Mouse (Mus musculus) midbrain, embryonic 16.5 days (tissue): Measurements from ENCODE around the gene Dgke. TPM values are rescaled to one million over a fixed set of nuclear protein-coding genes. Genes with fewer than 3 reads are reported as not detected.
A peak's percentile ranks its signal among the peaks of the same experiment; 100 is the strongest.
"Not testable (repeated sequence)": the region's sequence is repeated elsewhere in the genome, so short reads cannot be mapped to it uniquely, and the experiment has no call there.

Experiments
- ATAC-seq: fragments of 200-750 bp; cut with Nextera tagmentation; 2 replicates; pipeline ENCODE4 v1.8.0; 2017; ENCODE audit warnings: moderate TSS enrichment
- H3K27ac ChIP-seq: fragments of 300-500 bp; sonication (generic); 2 replicates; pipeline ENCODE4 v1.5.1; 2014; ENCODE audit warnings: mild to moderate bottlenecking, low read length, mixed read lengths
- H3K27me3 ChIP-seq: fragments of 300-500 bp; sonication (generic); 2 replicates; pipeline ENCODE4 v1.6.1; 2014; ENCODE audit warnings: low read depth, low read length, mixed read lengths; ENCODE audit not compliant: control insufficient read depth, insufficient read depth
- H3K36me3 ChIP-seq: fragments of 300-500 bp; sonication (generic); 2 replicates; pipeline ENCODE4 v1.6.1; 2014; ENCODE audit warnings: mild to moderate bottlenecking, low read length, moderate library complexity, mixed read lengths; ENCODE audit not compliant: control insufficient read depth, insufficient read depth
- H3K4me1 ChIP-seq: fragments of 300-500 bp; sonication (generic); 2 replicates; pipeline ENCODE4 v1.6.1; 2014; ENCODE audit warnings: mild to moderate bottlenecking, low read length, mixed read lengths; ENCODE audit not compliant: control insufficient read depth, insufficient read depth
- H3K4me2 ChIP-seq: fragments of 300-500 bp; sonication (generic); 2 replicates; pipeline ENCODE4 v1.6.1; 2014; ENCODE audit warnings: mild to moderate bottlenecking, low read length, mixed read lengths
- H3K4me3 ChIP-seq: fragments of 300-500 bp; sonication (generic); 2 replicates; pipeline ENCODE4 v1.5.1; 2014; ENCODE audit warnings: low read depth, mild to moderate bottlenecking, low read length, moderate library complexity, mixed read lengths
- H3K9ac ChIP-seq: fragments of 300-500 bp; sonication (generic); 2 replicates; pipeline ENCODE4 v1.6.1; 2014; ENCODE audit warnings: low read depth, low read length, mixed read lengths
- H3K9me3 ChIP-seq: fragments of 300-500 bp; sonication (generic); replicated peaks from 2 replicates; pipeline ENCODE4 v1.6.1; 2014; ENCODE audit warnings: mild to moderate bottlenecking, low read length, mixed read lengths; ENCODE audit not compliant: control insufficient read depth, poor library complexity, severe bottlenecking
- WGBS: fragments of 180-500 bp; shearing (Covaris S2); extraction: QIAGEN DNeasy Blood & Tissue Kit; methylation state at CpG from one replicate; pipeline ENCODE4 v1.1.7; 2014; 5-methylcytosine and 5-hydroxymethylcytosine counted together
- polyA plus RNA-seq: library from polyadenylated mRNA; unstranded; fragments of >200 nt; fragmentation: Nextera tagmentation; extraction: Ambion mirVana; gene quantifications from 2 replicates; pipeline ENCODE4 v1.2.1, GENCODE M21; 2015

Dgke gene
- polyA plus RNA-seq, 1 experiment from 2014 or later, result 18.2 TPM

- H3K36me3 ChIP-seq, result peaks cover 15% of the 10 kb centered on the region
- 76% methylated on average over 11 of the region's 11 CpGs for WGBS
- peak overlapping the region; percentile 97 for H3K4me2 ChIP-seq
- no peak overlapping the region for H3K27ac ChIP-seq
- peak overlapping the region; percentile 96 for H3K9ac ChIP-seq
- no peaks in the 10 kb centered on the region for H3K27me3 ChIP-seq
- H3K9me3 ChIP-seq, result no peaks in the 10 kb centered on the region
- peaks cover 34% of the 10 kb centered on the region for H3K4me1 ChIP-seq
- no peak for ATAC-seq
- peak overlapping the region; percentile 93 for H3K4me3 ChIP-seq
These were observed 8.0 kb downstream of the Dgke start for GRCm38 (mm10) chr11:89058515-89059270.

GRCm38 (mm10) chr11:89055931-89056690, 10.5 kb downstream of the Dgke start:
- 74% methylated on average over 13 of the region's 13 CpGs for WGBS
- Histone ChIP-seq H3K36me3 (peaks cover 18% of the 10 kb centered on the region), H3K4me1 (peaks cover 34% of the 10 kb centered on the region), H3K9ac (no peak overlapping the region), H3K4me2 (no peak overlapping the region), H3K4me3 (no peak overlapping the region), H3K9me3 (no peaks in the 10 kb centered on the region), H3K27me3 (no peaks in the 10 kb centered on the region), H3K27ac (no peak overlapping the region)
- no peak for ATAC-seq

- H3K4me2 ChIP-seq, result no peak overlapping the region
These were observed 14.9 kb downstream of the Dgke start for GRCm38 (mm10) chr11:89051767-89052166.

GRCm38 (mm10) chr11:89046021-89046420, 20.6 kb downstream of the Dgke start:
- Histone ChIP-seq H3K36me3 (peaks cover 51% of the 10 kb centered on the region), H3K4me2 (no peak overlapping the region), H3K9ac (no peak overlapping the region), H3K4me3 (no peak overlapping the region), H3K27me3 (no peaks in the 10 kb centered on the region), H3K27ac (no peak overlapping the region), H3K4me1 (no peaks in the 10 kb centered on the region), H3K9me3 (0 out of 2 replicates have a peak, but pooled peaks cover 6% of the 10 kb centered on the region)
- ATAC-seq, result no peak
- 94% methylated on average over 3 of the region's 3 CpGs for WGBS

More at GRCm38 (mm10) chr11:89051767-89052166, 14.9 kb downstream of the Dgke start:
- H3K9ac ChIP-seq, result no peak overlapping the region
- H3K9me3 ChIP-seq, result no peaks in the 10 kb centered on the region
- H3K27me3 ChIP-seq, result no peaks in the 10 kb centered on the region
- peaks cover 40% of the 10 kb centered on the region for H3K36me3 ChIP-seq
- no peak overlapping the region for H3K4me3 ChIP-seq
- no peak overlapping the region for H3K27ac ChIP-seq
- H3K4me1 ChIP-seq, result peaks cover 8% of the 10 kb centered on the region
- no peak for ATAC-seq
- 92% methylated on average over 6 of the region's 6 CpGs for WGBS

- 100% methylated on average over 3 of the region's 3 CpGs for WGBS
- not testable (repeated sequence) for H3K4me3 ChIP-seq, H3K9ac ChIP-seq, H3K27me3 ChIP-seq, H3K9me3 ChIP-seq, H3K4me2 ChIP-seq, H3K27ac ChIP-seq, ATAC-seq, H3K4me1 ChIP-seq
- H3K36me3 ChIP-seq, result peaks cover 53% of the 10 kb centered on the region
These were observed 21.1 kb downstream of the Dgke start for GRCm38 (mm10) chr11:89045501-89045900.

- Histone ChIP-seq H3K4me1 (no peaks in the 10 kb centered on the region), H3K27me3 (no peaks in the 10 kb centered on the region), H3K27ac (no peak overlapping the region), H3K9ac (no peak overlapping the region), H3K36me3 (peaks cover 60% of the 10 kb centered on the region), H3K9me3 (0 out of 2 replicates have a peak, but pooled peaks cover 6% of the 10 kb centered on the region), H3K4me3 (no peak overlapping the region), H3K4me2 (no peak overlapping the region)
- WGBS, result 89% methylated on average over 7 of the region's 7 CpGs
- ATAC-seq, result no peak
These were observed 23.6 kb downstream of the Dgke start for GRCm38 (mm10) chr11:89043046-89043445.

GRCm38 (mm10) chr11:89041073-89041472, 25.6 kb downstream of the Dgke start:
- peaks cover 52% of the 10 kb centered on the region for H3K36me3 ChIP-seq

GRCm38 (mm10) chr11:89039325-89039724, 27.3 kb downstream of the Dgke start:
- no peak for ATAC-seq
- H3K9me3 ChIP-seq, result no peaks in the 10 kb centered on the region
- no peaks in the 10 kb centered on the region for H3K27me3 ChIP-seq
- no peaks in the 10 kb centered on the region for H3K4me1 ChIP-seq
- no peak overlapping the region for H3K4me2 ChIP-seq
- no peak overlapping the region for H3K4me3 ChIP-seq
- H3K36me3 ChIP-seq, result peaks cover 39% of the 10 kb centered on the region
- WGBS, result 26% methylated on average over 3 of the region's 3 CpGs
- H3K9ac ChIP-seq, result no peak overlapping the region
- no peak overlapping the region for H3K27ac ChIP-seq

More at GRCm38 (mm10) chr11:89041073-89041472, 25.6 kb downstream of the Dgke start:
- WGBS, result 94% methylated on average over 6 of the region's 7 CpGs
- not testable (repeated sequence) for H3K27me3 ChIP-seq, ATAC-seq, H3K4me3 ChIP-seq, H3K4me1 ChIP-seq, H3K4me2 ChIP-seq, H3K27ac ChIP-seq, H3K9me3 ChIP-seq, H3K9ac ChIP-seq

GRCm38 (mm10) chr11:89038496-89038895, 28.2 kb downstream of the Dgke start:
- no peak overlapping the region for H3K27ac ChIP-seq
- H3K4me1 ChIP-seq, result no peaks in the 10 kb centered on the region
- H3K36me3 ChIP-seq, result peaks cover 35% of the 10 kb centered on the region
- H3K9me3 ChIP-seq, result no peaks in the 10 kb centered on the region
- no peaks in the 10 kb centered on the region for H3K27me3 ChIP-seq
- H3K9ac ChIP-seq, result no peak overlapping the region
- no peak overlapping the region for H3K4me3 ChIP-seq
- ATAC-seq, result no peak
- H3K4me2 ChIP-seq, result no peak overlapping the region
- 91% methylated on average over 6 of the region's 6 CpGs for WGBS
